Mouse (Mus musculus): ENCODE results near the gene Gps1. TPM values are rescaled to one million over a fixed set of nuclear protein-coding genes. Genes with fewer than 3 reads are reported as not detected.
"Not testable (repeated sequence)": the region's sequence is repeated elsewhere in the genome, so short reads cannot be mapped to it uniquely, and the experiment has no call there.

The Gps1 gene
- 100 to 1,000 TPM; 150 to 153 TPM for total RNA-seq (2021)
- long read RNA-seq, experiment 1, transcript Gps1-207 (14 exons, 2,000 nt) = minor isoform, 37 of 178 reads
- long read RNA-seq, experiment 1, transcript Gps1-208 (14 exons, 1,843 nt) = minor isoform, 6 of 178 reads
- long read RNA-seq, experiment 1, transcript Gps1-202 (14 exons, 1,827 nt) = major isoform, 91 of 178 reads
- long read RNA-seq, experiment 1, transcript Gps1-201 (13 exons, 1,925 nt) = minor isoform, 12 of 178 reads
- long read RNA-seq, experiment 1, partial matches to known transcripts = 12 of 178 reads
- long read RNA-seq, experiment 1, other reads (novel, unspliced or antisense) = 20 of 178 reads
- long read RNA-seq, experiment 2, transcript Gps1-208 (14 exons, 1,843 nt) = minor isoform, 10 of 253 reads
- long read RNA-seq, experiment 2, transcript Gps1-201 (13 exons, 1,925 nt) = minor isoform, 15 of 253 reads
- long read RNA-seq, experiment 2, transcript Gps1-207 (14 exons, 2,000 nt) = minor isoform, 53 of 253 reads
- long read RNA-seq, experiment 2, transcript Gps1-202 (14 exons, 1,827 nt) = major isoform, 130 of 253 reads
- long read RNA-seq, experiment 2, partial matches to known transcripts = 20 of 253 reads
- long read RNA-seq, experiment 2, other reads (novel, unspliced or antisense) = 25 of 253 reads

GRCm38 (mm10) chr11:120784064-120784791 is at the start of gene Gps1, which contains the start of gene Rfng:
Gene Gps1 (plus strand): TSS chr11:120784272.
Gene Rfng (minus strand): TSS chr11:120784207.
- peak within 1 kb of the TSS; percentile 95 for H3K27ac ChIP-seq
- H3K4me3 ChIP-seq = peak within 1 kb of the TSS; percentile 92
- DNase-seq (ENCODE audit: low spot score in 2 of 2) = peak; percentile 81 to 83
- no peak for TF ChIP-seq CTCF (conservative IDR thresholded peaks at IDR 0.05)

- no peak for TF ChIP-seq CTCF (conservative IDR thresholded peaks at IDR 0.05)
- H3K4me3 ChIP-seq = no peak overlapping the region
- H3K27ac ChIP-seq = no peak overlapping the region
- DNase-seq (ENCODE audit: low spot score in 2 of 2) = no peak
These were observed 47.6 kb upstream of the Gps1 start for GRCm38 (mm10) chr11:120736424-120736823.

GRCm38 (mm10) chr11:120740981-120741380 is 43.1 kb upstream of the Gps1 start:
- no peak for DNase-seq (ENCODE audit: low spot score in 2 of 2)
- Histone ChIP-seq H3K27ac (no peak overlapping the region), H3K4me3 (no peak overlapping the region)
- no peak for TF ChIP-seq CTCF (conservative IDR thresholded peaks at IDR 0.05)

- TF ChIP-seq CTCF (conservative IDR thresholded peaks at IDR 0.05) = no peak
- DNase-seq (ENCODE audit: low spot score in 2 of 2) = no peak
- Histone ChIP-seq H3K27ac (no peak overlapping the region), H3K4me3 (no peak overlapping the region)
These were observed 39.9 kb upstream of the Gps1 start for GRCm38 (mm10) chr11:120744121-120744701.

- DNase-seq (ENCODE audit: low spot score in 2 of 2) = no peak
- Histone ChIP-seq H3K27ac (no peak overlapping the region; the same call in 1 of the 2 replicates), H3K4me3 (no peak overlapping the region)
- TF ChIP-seq CTCF (conservative IDR thresholded peaks at IDR 0.05) = no peak
These were observed 36.1 kb upstream of the Gps1 start for GRCm38 (mm10) chr11:120747974-120748373.

- Histone ChIP-seq H3K4me3 (no peak overlapping the region), H3K27ac (no peak overlapping the region)
- TF ChIP-seq CTCF (conservative IDR thresholded peaks at IDR 0.05) = peak; percentile 68
- DNase-seq (ENCODE audit: low spot score in 2 of 2) = no peak
These were observed 34.6 kb upstream of the Gps1 start for GRCm38 (mm10) chr11:120749430-120749829.

GRCm38 (mm10) chr11:120751606-120752005 is 32.5 kb upstream of the Gps1 start:
- Histone ChIP-seq H3K4me3 (no peak overlapping the region), H3K27ac (no peak overlapping the region)
- DNase-seq (ENCODE audit: low spot score in 2 of 2) = no peak
- no peak for TF ChIP-seq CTCF (conservative IDR thresholded peaks at IDR 0.05)

GRCm38 (mm10) chr11:120760236-120760635 is 23.8 kb upstream of the Gps1 start:
- no peak for DNase-seq (ENCODE audit: low spot score in 2 of 2)
- H3K27ac ChIP-seq = no peak overlapping the region
- TF ChIP-seq CTCF (conservative IDR thresholded peaks at IDR 0.05) = no peak
- no peak overlapping the region for H3K4me3 ChIP-seq

GRCm38 (mm10) chr11:120761811-120762671 is 22.0 kb upstream of the Gps1 start:
- H3K4me3 ChIP-seq = no peak overlapping the region
- no peak for DNase-seq (ENCODE audit: low spot score in 2 of 2)
- TF ChIP-seq CTCF (conservative IDR thresholded peaks at IDR 0.05) = no peak
- no peak overlapping the region for H3K27ac ChIP-seq

GRCm38 (mm10) chr11:120762672-120763041 is 21.4 kb upstream of the Gps1 start, which contains the start of gene Hmga1b:
Gene Hmga1b (plus strand): TSS chr11:120762794.
- not testable (repeated sequence) for H3K4me3 ChIP-seq; H3K27ac ChIP-seq; DNase-seq (ENCODE audit: low spot score in 2 of 2)

GRCm38 (mm10) chr11:120763121-120763999 is 20.7 kb upstream of the Gps1 start:
- not testable (repeated sequence) for DNase-seq (ENCODE audit: low spot score in 2 of 2); H3K4me3 ChIP-seq; H3K27ac ChIP-seq

- H3K4me3 ChIP-seq; H3K27ac ChIP-seq; DNase-seq (ENCODE audit: low spot score in 2 of 2): not testable (repeated sequence)
These were observed 17.0 kb upstream of the Gps1 start for GRCm38 (mm10) chr11:120767023-120767422.

Data from layer of hippocampus, adult 2 months (tissue).